Mouse (Mus musculus) myocyte (in vitro differentiated cells): ENCODE results near the gene Ahcy. TPM values are rescaled to one million over a fixed set of nuclear protein-coding genes. Genes with fewer than 3 reads are reported as not detected.

Source experiments
- H3K27me3 ChIP-seq: one replicate; pipeline ENCODE4 v1.6.1; 2011; ENCODE audit not compliant: control insufficient read depth, insufficient read depth, insufficient read length
- H3K36me3 ChIP-seq: one replicate; pipeline ENCODE4 v1.6.1; 2011; ENCODE audit not compliant: control insufficient read depth, insufficient read depth
- H3K4me2 ChIP-seq: one replicate; pipeline ENCODE4 v1.6.1; 2011; ENCODE audit warnings: low read depth, control low read depth
- H3K4me3 ChIP-seq: one replicate; pipeline ENCODE4 v1.5.1; 2011; ENCODE audit warnings: mild to moderate bottlenecking, control low read depth, moderate library complexity
- H3K79me2 ChIP-seq: one replicate; pipeline ENCODE4 v1.6.1; 2011; ENCODE audit not compliant: control insufficient read depth, insufficient read depth
- H3ac ChIP-seq: one replicate; pipeline ENCODE4 v1.6.1; 2011; ENCODE audit not compliant: control insufficient read depth, insufficient read length
- CEBPB ChIP-seq: IDR thresholded peaks from 2 replicates; pipeline ENCODE4 v1.6.1; 2011; ENCODE audit warnings: mild to moderate bottlenecking, moderate library complexity; ENCODE audit not compliant: poor library complexity, insufficient read depth, severe bottlenecking
- E2F4 ChIP-seq: IDR thresholded peaks from one replicate; pipeline ENCODE4 v1.6.1; 2011; ENCODE audit warnings: mild to moderate bottlenecking, control low read depth, moderate library complexity; ENCODE audit not compliant: insufficient read depth
- MAX ChIP-seq: IDR thresholded peaks from one replicate; pipeline ENCODE4 v1.6.1; 2011; ENCODE audit warnings: low read depth, mild to moderate bottlenecking, control low read depth
- MYOD1 ChIP-seq, 3 experiments: IDR thresholded peaks; one replicate each; pipeline ENCODE4 v1.6.1; 2011; ENCODE audit warnings: control low read depth in 2 of 3, low read depth in 2 of 3, mild to moderate bottlenecking in 2 of 3, moderate library complexity in 1 of 3; ENCODE audit not compliant: insufficient read length in 2 of 3, control insufficient read depth in 1 of 3
- MYOG ChIP-seq, 3 experiments: IDR thresholded peaks; one replicate each; pipeline ENCODE4 v1.6.1; 2011; ENCODE audit warnings: control low read depth in 2 of 3, low read depth in 2 of 3, mild to moderate bottlenecking in 2 of 3; ENCODE audit not compliant: insufficient read length in 2 of 3, control insufficient read depth in 1 of 3, insufficient read depth in 1 of 3
- POLR2A ChIP-seq: IDR thresholded peaks from one replicate; pipeline ENCODE4 v1.6.1; 2011; ENCODE audit warnings: low read depth, mild to moderate bottlenecking, control low read depth, moderate library complexity; ENCODE audit not compliant: insufficient read length
- POLR2AphosphoS2 ChIP-seq: IDR thresholded peaks from one replicate; pipeline ENCODE4 v1.6.1; 2011; ENCODE audit warnings: low read depth, control low read depth; ENCODE audit not compliant: insufficient read length
- REST ChIP-seq: IDR thresholded peaks from one replicate; pipeline ENCODE4 v1.6.1; 2011; ENCODE audit warnings: mild to moderate bottlenecking, control low read depth, moderate library complexity; ENCODE audit not compliant: insufficient read depth, insufficient read length
- SRF ChIP-seq: IDR thresholded peaks from one replicate; pipeline ENCODE4 v1.6.1; 2011; ENCODE audit warnings: low read depth; ENCODE audit not compliant: control insufficient read depth, insufficient read length
- TCF12 ChIP-seq: IDR thresholded peaks from one replicate; pipeline ENCODE4 v1.6.1; 2011; ENCODE audit warnings: mild to moderate bottlenecking, control low read depth; ENCODE audit not compliant: poor library complexity, insufficient read depth, severe bottlenecking
- TCF3 ChIP-seq: IDR thresholded peaks from one replicate; pipeline ENCODE4 v1.6.1; 2011; ENCODE audit warnings: low read depth, control low read depth; ENCODE audit not compliant: insufficient read length
- USF1 ChIP-seq: IDR thresholded peaks from one replicate; pipeline ENCODE4 v1.6.1; 2011; ENCODE audit warnings: low read depth, mild to moderate bottlenecking, control low read depth, moderate library complexity
- polyA plus RNA-seq: library from polyadenylated mRNA; unstranded; fragments of >200 nt; fragmentation: generic; extraction: Trizol; gene quantifications from one replicate; pipeline ENCODE4 v1.2.1, GENCODE M21; 2012; ENCODE audit warnings: missing spikeins

The Ahcy gene
- polyA plus RNA-seq, 1 experiment = 39.7 TPM

DNA sequence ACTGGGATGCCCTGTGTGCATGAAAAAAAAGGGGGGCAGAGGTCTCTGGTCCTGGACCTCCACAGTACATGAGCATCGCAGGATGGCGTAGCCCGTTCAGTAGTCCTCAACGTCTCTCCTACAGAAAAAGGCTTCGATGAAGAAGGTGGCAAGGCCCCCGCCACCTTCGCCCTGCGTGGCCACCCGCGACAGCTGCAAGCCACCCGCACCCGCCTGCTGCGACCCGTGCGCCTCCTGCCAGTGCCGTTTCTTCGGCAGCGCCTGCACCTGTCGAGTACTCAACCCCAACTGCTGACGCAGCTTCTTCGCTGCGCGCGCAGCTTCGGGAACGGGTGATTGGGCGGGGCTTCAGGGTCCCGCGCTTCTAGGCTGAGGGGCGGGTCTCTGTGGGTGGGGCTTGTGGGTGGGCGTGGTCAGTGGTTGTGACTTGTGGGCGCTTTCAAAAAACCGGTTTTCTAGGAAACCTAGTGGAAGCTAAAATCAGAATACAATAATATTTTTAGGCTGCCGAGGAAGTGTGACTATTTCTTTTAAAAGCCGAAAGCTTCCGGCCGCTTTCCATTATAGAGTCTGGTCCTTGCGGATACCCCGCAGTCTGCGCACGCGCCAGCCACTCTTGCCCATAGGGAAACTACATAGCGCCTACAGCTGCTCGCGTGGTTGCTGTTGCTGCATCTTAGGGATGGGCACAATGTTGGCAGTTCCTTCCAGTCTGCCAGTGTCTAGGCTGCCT lies 23.6 kb downstream of the Ahcy start:
- H3K4me3 ChIP-seq = peak overlapping the region; percentile 36
- TF ChIP-seq TCF12 (peak; percentile 89), POLR2AphosphoS2 (peak; percentile 97), CEBPB (no peak), MYOD1 (IDR thresholded peaks at IDR 0.05; ENCODE audit: control insufficient read depth in 1 of 3, insufficient read length in 2 of 3, low read depth in 2 of 3) (peak in 2 of 3 experiments; percentile 99 to 100), MYOG (IDR thresholded peaks at IDR 0.05; ENCODE audit: control insufficient read depth in 1 of 3, insufficient read depth in 1 of 3, insufficient read length in 2 of 3, low read depth in 2 of 3) (peak; percentile 86 to 100 (median 100)), MAX (no peak), SRF (peak; percentile 40), TCF3 (peak; percentile 96), POLR2A (peak; percentile 95), USF1 (no peak), E2F4 (no peak), REST (no peak)
- no peaks in the 10 kb centered on the region for H3K79me2 ChIP-seq
- no peak overlapping the region for H3ac ChIP-seq
- H3K4me2 ChIP-seq = peak overlapping the region; percentile 95
- no peaks in the 10 kb centered on the region for H3K27me3 ChIP-seq
- H3K36me3 ChIP-seq = no peaks in the 10 kb centered on the region

DNA sequence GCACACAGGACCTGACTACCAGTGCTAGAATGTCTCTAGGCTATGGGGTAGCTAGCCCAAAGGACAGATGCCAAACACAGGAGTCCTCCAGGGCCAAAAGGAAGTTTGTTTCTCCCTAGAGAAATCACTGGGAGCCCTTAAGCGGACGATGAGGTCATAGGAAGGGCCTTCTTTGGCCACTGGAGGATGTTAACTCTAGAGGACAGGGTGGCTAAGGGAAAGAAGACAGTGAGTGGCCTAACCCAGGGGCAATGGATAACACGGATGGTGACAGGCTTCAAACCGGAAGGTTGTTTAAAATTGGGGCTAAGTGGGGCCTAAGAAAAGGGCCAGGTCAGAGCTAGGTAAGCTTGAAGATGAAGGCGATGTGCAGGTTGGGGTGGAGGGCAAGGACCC lies 24.2 kb downstream of the Ahcy start:
- Histone ChIP-seq H3K36me3 (no peaks in the 10 kb centered on the region), H3K27me3 (no peaks in the 10 kb centered on the region), H3K4me3 (peak overlapping the region; percentile 36), H3K79me2 (no peaks in the 10 kb centered on the region), H3ac (no peak overlapping the region), H3K4me2 (peak overlapping the region; percentile 83)
- TF ChIP-seq TCF3 (no peak), SRF (no peak), TCF12 (no peak), MYOD1 (IDR thresholded peaks at IDR 0.05; ENCODE audit: control insufficient read depth in 1 of 3, insufficient read length in 2 of 3, low read depth in 2 of 3) (no peak), MYOG (IDR thresholded peaks at IDR 0.05; ENCODE audit: control insufficient read depth in 1 of 3, insufficient read depth in 1 of 3, insufficient read length in 2 of 3, low read depth in 2 of 3) (no peak), E2F4 (no peak), POLR2AphosphoS2 (no peak), MAX (no peak), REST (no peak), POLR2A (no peak), USF1 (no peak)

DNA sequence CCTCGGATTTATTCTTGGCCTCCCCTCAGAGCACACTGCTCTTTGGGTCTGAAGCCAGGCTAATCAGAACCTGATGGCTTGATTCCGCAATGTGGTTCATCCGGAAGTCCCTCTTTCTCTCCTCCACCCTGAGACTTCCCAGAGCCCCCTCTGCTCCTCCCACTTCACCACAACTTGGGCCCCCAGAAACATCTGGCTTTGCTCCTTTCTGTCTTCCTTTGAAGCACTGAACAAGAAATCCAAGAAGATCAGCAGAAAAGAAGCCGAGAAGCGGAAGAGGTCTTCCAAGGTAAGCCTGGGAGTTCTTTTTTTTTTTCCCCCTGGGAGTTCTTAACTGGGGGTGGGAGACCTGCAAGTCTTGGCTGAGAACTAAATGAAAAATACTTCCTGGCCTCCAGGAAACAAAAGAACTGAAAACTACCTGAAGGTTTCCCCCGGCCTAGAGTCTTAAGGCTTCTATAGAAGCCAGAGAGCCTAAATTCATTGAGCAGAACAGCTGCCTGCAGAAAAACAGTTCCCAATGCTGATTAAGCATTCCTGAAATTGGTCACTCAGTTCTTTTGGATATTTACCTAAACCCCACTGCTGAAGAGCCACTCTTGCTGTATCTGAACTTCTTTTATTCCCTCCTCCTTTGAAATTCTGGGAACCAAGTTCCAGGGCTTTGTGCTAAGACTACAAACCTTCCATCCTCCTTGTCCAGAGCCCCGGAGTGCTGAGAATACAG lies 26.7 kb downstream of the Ahcy start:
- H3K36me3 ChIP-seq = no peaks in the 10 kb centered on the region

DNA sequence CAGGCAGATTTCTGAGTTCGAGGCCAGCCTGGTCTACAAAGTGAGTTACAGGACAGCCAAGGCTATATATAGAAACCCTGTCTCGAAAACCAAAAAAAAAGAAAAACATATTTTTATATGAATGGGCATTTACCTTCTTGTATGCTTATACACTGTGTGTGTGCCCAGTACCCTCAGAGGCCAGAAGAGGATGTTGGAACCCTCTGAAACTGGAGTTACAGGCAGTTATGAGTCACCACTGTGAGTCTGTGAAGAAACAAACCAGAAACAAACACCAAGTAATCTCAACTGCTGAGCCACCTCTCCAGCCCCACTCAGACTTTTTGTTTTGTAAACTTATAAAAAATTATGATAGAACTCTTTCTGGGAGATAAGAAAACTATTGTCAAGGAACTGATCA lies 27.5 kb downstream of the Ahcy start:
- TF ChIP-seq POLR2AphosphoS2 (no peak), POLR2A (no peak), REST (no peak), MYOD1 (IDR thresholded peaks at IDR 0.05; ENCODE audit: control insufficient read depth in 1 of 3, insufficient read length in 2 of 3, low read depth in 2 of 3) (no peak)
- Histone ChIP-seq H3K4me2 (no peak overlapping the region), H3K4me3 (no peak overlapping the region), H3ac (no peak overlapping the region), H3K36me3 (no peaks in the 10 kb centered on the region), H3K27me3 (no peaks in the 10 kb centered on the region), H3K79me2 (no peaks in the 10 kb centered on the region)

More for the DNA sequence above, 26.7 kb downstream of the Ahcy start:
- no peaks in the 10 kb centered on the region for H3K27me3 ChIP-seq
- TF ChIP-seq MAX (no peak), POLR2AphosphoS2 (no peak), TCF12 (no peak), POLR2A (no peak), USF1 (no peak), CEBPB (no peak), TCF3 (no peak), MYOD1 (IDR thresholded peaks at IDR 0.05; ENCODE audit: control insufficient read depth in 1 of 3, insufficient read length in 2 of 3, low read depth in 2 of 3) (no peak), MYOG (IDR thresholded peaks at IDR 0.05; ENCODE audit: control insufficient read depth in 1 of 3, insufficient read depth in 1 of 3, insufficient read length in 2 of 3, low read depth in 2 of 3) (no peak), E2F4 (no peak), SRF (no peak), REST (no peak)
- H3K4me3 ChIP-seq = no peak overlapping the region
- H3K79me2 ChIP-seq = no peaks in the 10 kb centered on the region
- no peak overlapping the region for H3K4me2 ChIP-seq
- H3ac ChIP-seq = no peak overlapping the region
